In the genomic region with DNA sequence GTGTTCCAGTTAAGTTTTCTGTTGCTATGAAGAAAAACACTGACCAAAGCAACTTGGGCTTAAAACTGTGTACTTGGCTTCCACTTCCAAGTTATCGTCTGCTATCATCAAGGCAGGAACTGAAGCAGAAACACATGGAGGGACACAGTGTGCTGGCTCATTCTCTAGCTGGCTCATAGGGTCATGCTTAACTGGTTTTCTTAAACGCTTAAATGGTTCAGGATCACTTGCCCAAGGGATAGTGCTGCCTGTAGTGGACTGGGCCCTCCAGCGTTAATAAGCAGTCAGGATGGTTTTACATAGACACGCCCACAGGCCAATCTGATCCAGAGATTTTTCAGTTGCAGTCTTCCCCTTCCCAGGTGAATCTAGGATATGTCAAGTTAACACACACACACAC, we compare ENCODE assay signal across 24 mouse cellular contexts.
DNase-seq lines count a peak whose midpoint lies in the region; ATAC-seq and TF ChIP-seq lines count a peak whose summit lies in the region.
"Had no signal": no experiment of that assay in that cellular context is flagged by ENCODE, and none has a peak within 500 bp of the region (broad histone marks: within the 10 kb centered on the region; RNA-seq: fewer than 3 reads in every experiment).

No protein-coding gene starts in this region.

- WGBS in kidney, adult 2 months = 48% methylated on average over 4 of the region's 4 CpGs
- 76% methylated on average over 4 of the region's 4 CpGs for WGBS in kidney, embryonic 16.5 days
- 75% methylated on average over 4 of the region's 4 CpGs for WGBS in limb, embryonic 12.5 days

- no peak overlapping the region for H3K9ac ChIP-seq in kidney, embryonic 16.5 days (replicated peaks; ENCODE audit: low read length)
- no peak overlapping the region for H3K9ac ChIP-seq in limb, embryonic 12.5 days (replicated peaks)
- H3K9ac ChIP-seq: forebrain, embryonic 13.5 days; heart, embryonic 12.5 days; heart, embryonic 15.5 days; hindbrain, embryonic 13.5 days had no signal

- DNase-seq in kidney, adult 2 months = peak; percentile 58
- DNase-seq in testis, postnatal 14 days (ENCODE audit: low spot score) = peak; percentile 6
- DNase-seq in testis, postnatal 10 days (ENCODE audit: low spot score) = no peak
- DNase-seq in cerebellum, adult 8-10 months = no peak
- DNase-seq: adrenal gland, adult 2 months; adrenal gland, postnatal 14 days; cerebellum, adult 11 months; cerebellum, adult 2 months; cerebellum, postnatal 10 days; gastrocnemius, postnatal 10 days; gastrocnemius, postnatal 36 days; heart, postnatal 10 days; heart, postnatal 36 days had no signal

- no peak for TF ChIP-seq CTCF in kidney, adult 2 months (conservative IDR thresholded peaks at IDR 0.05; ENCODE audit: insufficient read depth, insufficient read length, low read depth, low read length)

- H3K4me3 ChIP-seq in kidney, adult 2 months (ENCODE audit: insufficient read depth, low read depth, low read length) = no peak overlapping the region
- H3K4me3 ChIP-seq in kidney, embryonic 16.5 days (ENCODE audit: low read length) = no peak overlapping the region
- H3K4me3 ChIP-seq in limb, embryonic 12.5 days (replicated peaks) = no peak overlapping the region
- H3K4me3 ChIP-seq: forebrain, embryonic 10.5 days; forebrain, embryonic 13.5 days; heart, embryonic 12.5 days; heart, embryonic 15.5 days; hindbrain, embryonic 10.5 days; hindbrain, embryonic 13.5 days had no signal

- TF ChIP-seq POLR2A in kidney, adult 2 months (IDR thresholded peaks at IDR 0.05; ENCODE audit: low read depth, low read length) = no peak

- no peak overlapping the region for H3K27ac ChIP-seq in kidney, adult 2 months (ENCODE audit: insufficient read depth, low read depth, low read length)
- no peak overlapping the region for H3K27ac ChIP-seq in kidney, embryonic 16.5 days (ENCODE audit: low read length)
- H3K27ac ChIP-seq in limb, embryonic 12.5 days = peak overlapping the region; percentile 29; the same call in 1 of the 2 replicates
- H3K27ac ChIP-seq: forebrain, embryonic 10.5 days; forebrain, embryonic 13.5 days; heart, embryonic 15.5 days; hindbrain, embryonic 10.5 days; hindbrain, embryonic 13.5 days had no signal

- ATAC-seq in kidney, embryonic 16.5 days (ENCODE audit: low FRiP score, low TSS enrichment) = no peak
- no peak for ATAC-seq in limb, embryonic 12.5 days (ENCODE audit: insufficient number of reproducible peaks, insufficient read depth, low FRiP score, low TSS enrichment, low read depth)
- ATAC-seq: CD4-positive, CD25-positive, alpha-beta regulatory T cell, adult 4 months; forebrain, embryonic 13.5 days; forebrain, embryonic 16.5 days; hindbrain, embryonic 16.5 days had no signal

- 0 out of 2 replicates have a peak, but pooled peaks cover 4% of the 10 kb centered on the region for H3K4me1 ChIP-seq in kidney, adult 2 months (ENCODE audit: control insufficient read depth, insufficient read depth, low read length)
- H3K4me1 ChIP-seq in kidney, embryonic 16.5 days (ENCODE audit: insufficient read depth, low read length) = no peaks in the 10 kb centered on the region
- H3K4me1 ChIP-seq in limb, embryonic 12.5 days (replicated peaks) = peaks cover 44% of the 10 kb centered on the region

- H3K4me2 ChIP-seq in kidney, embryonic 16.5 days (replicated peaks; ENCODE audit: low read depth, low read length) = no peak overlapping the region
- no peak overlapping the region for H3K4me2 ChIP-seq in limb, embryonic 12.5 days
- H3K4me2 ChIP-seq: forebrain, embryonic 13.5 days; heart, embryonic 12.5 days; heart, embryonic 15.5 days; hindbrain, embryonic 13.5 days had no signal

- H3K27me3 ChIP-seq in kidney, adult 2 months (replicated peaks; ENCODE audit: control insufficient read depth, insufficient read depth, low read length) = no peaks in the 10 kb centered on the region
- H3K27me3 ChIP-seq in kidney, embryonic 16.5 days (ENCODE audit: insufficient read depth, low read length) = no peaks in the 10 kb centered on the region
- no peaks in the 10 kb centered on the region for H3K27me3 ChIP-seq in limb, embryonic 12.5 days
- H3K27me3 ChIP-seq: forebrain, embryonic 13.5 days; heart, embryonic 12.5 days; heart, embryonic 15.5 days had no signal

- 0 out of 2 replicates have a peak, but pooled peaks cover 2% of the 10 kb centered on the region for H3K9me3 ChIP-seq in kidney, embryonic 16.5 days (ENCODE audit: low read length)
- H3K9me3 ChIP-seq in limb, embryonic 12.5 days = no peaks in the 10 kb centered on the region
- H3K9me3 ChIP-seq: forebrain, embryonic 10.5 days; forebrain, embryonic 13.5 days; heart, embryonic 12.5 days; heart, embryonic 15.5 days; hindbrain, embryonic 10.5 days; hindbrain, embryonic 13.5 days had no signal

- no peaks in the 10 kb centered on the region for H3K36me3 ChIP-seq in kidney, adult 2 months (ENCODE audit: control insufficient read depth, insufficient read depth, low read length)
- no peaks in the 10 kb centered on the region for H3K36me3 ChIP-seq in kidney, embryonic 16.5 days (ENCODE audit: insufficient read depth, low read length)
- H3K36me3 ChIP-seq in limb, embryonic 12.5 days = no peaks in the 10 kb centered on the region
- H3K36me3 ChIP-seq: forebrain, embryonic 10.5 days; heart, embryonic 12.5 days; heart, embryonic 15.5 days; hindbrain, embryonic 10.5 days; hindbrain, embryonic 13.5 days had no signal

Comparison
In these comparisons a context has a peak if more than half of its experiments do, and no peak if none do; other contexts are left out.
1. DNase-seq: peak in kidney, adult 2 months (single experiment) and testis, postnatal 14 days (single experiment); none in testis, postnatal 10 days (single experiment) and cerebellum, adult 8-10 months (single experiment).